Mouse (Mus musculus): Measurements from ENCODE around the gene Twistnb.

The Twistnb gene

DNA sequence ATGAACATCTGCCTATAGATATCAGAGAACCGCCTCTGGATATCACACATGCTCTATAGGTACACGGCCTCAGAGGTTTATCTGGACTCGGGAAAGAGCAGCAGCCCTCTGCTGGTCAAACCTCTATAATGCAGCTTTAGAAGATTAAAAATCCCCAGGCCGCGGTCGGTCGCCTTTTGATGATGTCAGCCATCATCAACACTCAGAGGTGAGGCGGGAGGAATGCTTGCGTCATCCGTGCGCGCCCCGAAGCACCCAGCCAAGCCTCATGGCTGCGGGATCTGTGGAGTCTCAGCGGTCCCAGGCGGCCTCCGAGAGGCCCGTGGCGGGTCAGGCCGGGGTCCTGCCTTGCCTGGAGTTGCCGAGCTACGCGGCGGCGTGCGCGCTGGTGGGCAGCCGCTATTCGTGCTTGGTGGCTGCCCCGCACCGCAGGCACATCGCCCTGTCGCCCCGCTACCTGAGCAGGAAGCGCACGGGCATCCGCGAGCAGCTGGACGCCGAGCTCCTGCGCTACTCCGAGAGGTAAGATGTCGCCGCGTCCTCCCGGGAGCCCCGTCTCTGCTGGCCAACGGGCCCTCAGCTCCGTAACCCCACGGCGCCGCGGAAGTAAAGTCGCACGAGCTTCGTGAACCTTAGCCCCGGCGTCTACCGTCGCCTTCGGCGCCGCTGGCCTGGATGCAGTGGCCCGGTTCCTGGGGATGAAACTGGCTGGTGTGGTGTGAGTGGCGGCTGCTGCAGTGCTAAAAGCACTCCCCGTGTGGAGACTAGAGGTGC, at the start of gene Twistnb:
Gene Twistnb, plus strand, starts transcription at position 249 of the 774 bp plus-strand sequence.
- peak; percentile 98 for DNase-seq

- DNase-seq, result peak; percentile 63
These were observed 40.6 kb upstream of the Twistnb start for GRCm38 (mm10) chr12:33388842-33389241.

- no peak for DNase-seq
These were observed 38.4 kb upstream of the Twistnb start for GRCm38 (mm10) chr12:33390844-33391560.

- no peak for DNase-seq
These were observed 34.4 kb upstream of the Twistnb start, which contains the start of gene Efcab10 for GRCm38 (mm10) chr12:33394804-33395623. Efcab10 (plus strand) TSS chr12:33394854.

DNA sequence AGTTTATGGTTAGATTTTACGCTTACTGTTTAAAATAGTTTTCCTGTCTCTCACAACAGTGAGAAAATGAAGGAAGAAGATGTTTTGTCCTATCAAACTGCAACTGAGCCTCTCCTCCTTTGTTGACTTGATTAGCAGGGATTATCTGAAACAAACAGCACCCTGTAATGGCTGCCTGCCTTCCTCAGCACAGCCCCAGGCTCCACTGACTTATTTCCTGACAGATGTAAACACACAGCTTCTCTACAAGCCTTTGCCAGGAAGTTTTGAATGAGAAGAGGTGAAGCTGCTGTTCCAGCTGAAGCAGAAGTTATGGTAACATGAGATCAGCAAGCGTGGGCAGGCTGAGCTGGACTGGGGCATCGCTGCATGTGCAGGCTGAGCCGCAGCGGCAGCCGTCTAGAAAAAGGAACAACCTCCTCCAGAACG, 26.2 kb upstream of the Twistnb start:
- DNase-seq, result no peak

DNA sequence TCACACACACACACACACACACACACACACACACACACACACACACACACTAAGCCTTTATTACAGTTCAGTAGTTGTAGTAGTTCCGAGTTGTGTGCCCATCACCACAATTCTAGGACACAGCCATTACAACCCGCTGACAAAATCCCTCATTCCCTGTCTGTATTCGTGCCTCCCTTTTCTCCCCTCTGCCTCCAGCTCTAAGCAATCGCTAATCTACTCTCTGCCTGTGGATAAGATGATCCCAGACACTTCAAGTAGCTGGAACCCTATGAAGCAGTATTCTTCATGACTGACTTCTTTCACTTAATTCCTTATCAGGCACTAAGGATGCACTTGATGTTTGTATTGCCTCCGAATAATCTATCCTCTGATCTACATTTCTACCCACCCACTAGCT, 24.4 kb upstream of the Twistnb start:
- DNase-seq, result no peak

- DNase-seq, result no peak
These were observed 23.9 kb upstream of the Twistnb start for GRCm38 (mm10) chr12:33405398-33406026.

DNA sequence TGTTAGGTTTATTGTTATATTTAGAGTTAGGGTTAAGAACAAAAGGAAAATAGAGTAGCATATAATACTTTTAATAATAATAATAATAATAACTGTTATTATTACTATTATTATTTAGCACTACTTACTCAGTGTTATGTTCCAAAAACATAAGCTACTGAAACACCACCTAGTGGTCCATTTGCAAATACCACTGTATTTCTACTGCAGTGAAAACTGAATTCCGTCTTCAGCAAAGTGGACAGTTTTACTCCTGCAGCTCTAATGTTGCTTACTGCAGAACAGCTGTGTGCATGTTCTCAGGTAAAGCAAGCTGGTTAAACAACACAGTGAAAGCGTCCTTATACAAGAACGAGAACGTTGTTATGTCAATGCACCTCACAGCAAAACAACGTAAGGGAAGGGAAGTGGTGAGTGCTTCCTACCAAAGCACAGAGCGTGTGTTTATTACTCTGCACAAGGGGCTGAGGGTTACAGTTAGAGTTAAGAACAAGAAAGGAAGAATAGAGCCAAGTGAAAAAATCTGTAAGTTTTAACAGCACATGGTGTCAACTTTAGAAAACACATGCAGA, 17.8 kb upstream of the Twistnb start:
- DNase-seq, result no peak

GRCm38 (mm10) chr12:33424329-33424728, 5.1 kb upstream of the Twistnb start:
- no peak for DNase-seq

DNA sequence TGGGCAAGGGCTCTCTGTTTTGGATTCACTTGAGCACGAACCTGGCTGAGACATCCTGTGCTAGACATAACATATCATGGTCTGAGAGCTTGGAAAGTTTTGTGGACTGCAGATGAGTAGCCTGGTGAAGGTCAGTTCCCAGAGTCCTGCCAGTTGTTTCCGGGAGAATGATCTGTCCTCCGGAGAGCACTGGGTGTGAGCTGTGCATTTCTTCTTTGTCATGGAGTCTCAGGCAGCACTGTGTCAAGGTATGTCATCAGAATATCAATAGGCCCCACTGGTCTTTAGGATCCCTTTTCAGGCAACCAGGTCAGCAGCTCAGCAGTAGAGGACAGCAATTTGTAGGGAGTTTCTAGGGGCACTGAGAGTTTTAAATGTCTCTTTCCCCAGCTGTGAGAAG, 2.1 kb upstream of the Twistnb start:
- no peak for DNase-seq

DNA sequence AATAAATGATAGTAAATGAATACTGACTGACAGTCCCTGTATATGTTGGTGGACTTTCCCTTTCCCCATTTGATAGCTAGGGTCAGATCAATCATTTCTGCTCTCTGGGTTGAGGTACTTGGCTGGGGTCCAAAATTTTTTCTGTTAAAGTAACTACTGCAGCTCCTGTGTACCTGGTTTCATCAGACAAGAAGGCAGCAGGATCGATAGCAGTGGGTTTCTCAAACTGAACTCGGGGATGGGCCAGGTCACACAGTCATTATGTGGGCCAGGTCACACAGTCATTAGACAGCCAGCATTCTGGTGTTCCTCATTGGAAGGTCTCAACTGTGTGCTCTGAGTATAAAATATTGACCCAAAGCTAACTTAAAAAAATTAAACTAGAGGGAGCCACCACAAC, 1.7 kb upstream of the Twistnb start:
- DNase-seq, result no peak

- DNase-seq, result no peak
These were observed 4.4 kb downstream of the Twistnb start for GRCm38 (mm10) chr12:33433812-33434211.

DNA sequence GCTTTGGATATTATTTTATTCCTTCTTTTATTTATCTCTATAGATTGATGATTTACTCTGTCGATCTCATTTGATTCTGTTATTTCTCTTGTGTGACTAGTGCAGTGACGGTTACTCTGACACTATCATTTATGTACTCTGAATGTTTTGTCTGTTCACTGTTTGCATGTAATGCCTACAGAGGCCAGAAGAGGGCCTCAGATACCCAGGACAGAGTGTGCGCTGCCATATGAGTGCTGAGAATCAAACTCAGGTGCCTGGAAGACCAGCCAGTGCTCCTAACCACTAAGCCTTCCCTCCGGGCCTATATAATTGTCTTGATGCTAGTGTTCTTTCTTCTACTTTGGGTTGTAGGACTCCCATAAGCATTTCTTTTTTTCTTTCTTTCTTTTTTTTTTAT, 5.3 kb downstream of the Twistnb start:
- no peak for DNase-seq

- DNase-seq, result no peak
These were observed 26.0 kb downstream of the Twistnb start for GRCm38 (mm10) chr12:33455418-33455817.

DNA sequence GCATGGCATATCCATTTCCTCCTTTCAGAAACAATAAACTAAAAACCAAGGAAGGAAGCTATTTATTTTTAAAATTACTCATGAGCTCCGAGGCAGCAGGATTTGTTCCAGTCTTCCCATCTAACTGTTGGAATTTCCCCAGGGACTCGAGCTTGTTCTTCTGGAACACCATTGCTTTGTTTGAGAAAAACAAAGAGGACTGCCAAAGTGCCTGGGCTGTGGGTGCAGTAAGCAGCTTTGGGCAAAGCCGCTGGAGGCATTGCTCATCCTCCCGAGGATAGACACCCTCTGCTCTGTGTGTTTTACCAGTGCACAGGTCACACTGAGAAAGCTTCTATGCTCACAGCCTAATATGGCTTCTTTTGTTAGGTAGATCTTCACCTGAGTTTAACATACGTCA, 26.8 kb downstream of the Twistnb start:
- no peak for DNase-seq

GRCm38 (mm10) chr12:33480975-33481374, 51.5 kb downstream of the Twistnb start:
- no peak for DNase-seq

DNA sequence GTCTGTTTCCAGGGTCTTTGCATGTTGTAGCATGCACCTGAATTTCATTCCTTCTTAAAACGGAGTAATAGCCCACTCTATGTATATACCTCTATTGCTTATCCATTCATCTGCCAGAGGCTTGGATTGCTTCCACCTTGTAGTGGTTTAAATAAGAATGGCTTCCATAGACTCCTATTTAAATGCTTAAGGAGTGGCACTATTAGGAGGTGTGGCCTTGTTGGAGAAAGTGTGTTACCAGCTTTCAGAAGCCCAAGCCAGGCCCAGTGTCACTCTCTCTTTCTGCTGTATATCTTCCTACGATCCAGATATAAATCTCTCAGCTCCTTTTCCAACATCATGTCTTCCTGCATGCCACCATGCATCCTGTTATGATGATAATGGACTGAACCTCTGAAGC, 53.5 kb downstream of the Twistnb start:
- DNase-seq, result no peak

Measured in cerebellum, adult 8-10 months (tissue).